Mouse (Mus musculus): Measurements from ENCODE around the gene Bmp3.

GRCm38 (mm10) chr5:98894281-98894680 is 40.1 kb downstream of the Bmp3 start:
- TF ChIP-seq CTCF (IDR thresholded peaks at IDR 0.05; ENCODE audit: control insufficient read depth, insufficient read depth, insufficient read length) (no peak), USF1 (IDR thresholded peaks at IDR 0.05; ENCODE audit: low read depth) (no peak), CEBPB (IDR thresholded peaks at IDR 0.05; ENCODE audit: low read depth) (no peak), MYOG (IDR thresholded peaks at IDR 0.05; ENCODE audit: control insufficient read depth, extremely low read depth, insufficient read length) (no peak), MYOD1 (IDR thresholded peaks at IDR 0.05; ENCODE audit: control insufficient read depth, insufficient read length, low read depth) (no peak), FOSL1 (IDR thresholded peaks at IDR 0.05; ENCODE audit: insufficient read depth, low read length, poor library complexity, severe bottlenecking) (no peak)

Measured in C2C12 (cell line).